Mouse (Mus musculus) testis, adult 2 months (tissue): ENCODE data around the gene Tenm3.

Experiments
- CTCF ChIP-seq: fragments of 200-500 bp; IDR thresholded peaks from 2 replicates; pipeline ENCODE4 v1.5.1; 2012; ENCODE audit warnings: low read depth, mild to moderate bottlenecking, inconsistent platforms, low read length, moderate library complexity; ENCODE audit not compliant: control insufficient read depth, insufficient read depth, insufficient replicate concordance
- POLR2A ChIP-seq: fragments of 200-500 bp; IDR thresholded peaks from 2 replicates; pipeline ENCODE4 v1.6.1; 2012; ENCODE audit warnings: low read depth, mild to moderate bottlenecking, inconsistent platforms, low read length, moderate library complexity; ENCODE audit not compliant: control insufficient read depth

- no peak for TF ChIP-seq POLR2A
- no peak for TF ChIP-seq CTCF
Measured at GRCm38 (mm10) chr8:48779194-48779593, 64.6 kb downstream of the Tenm3 start.
